Mouse (Mus musculus) spleen, postnatal 10 days (tissue): ENCODE measurements around the gene Il27.

Experiments used
- DNase-seq, 2 experiments: peaks; one replicate each; pipeline ENCODE4 v3.0.0; 2021 to 2022; ENCODE audit warnings: low spot score in 2 of 2

Il27 gene

GRCm38 (mm10) chr7:126606611-126607010 is 11.9 kb upstream of the Il27 start:
- no peak for DNase-seq

- DNase-seq: no peak
Measured at GRCm38 (mm10) chr7:126602650-126603049, 7.9 kb upstream of the Il27 start.

- no peak for DNase-seq
Measured at GRCm38 (mm10) chr7:126601896-126602295, 7.2 kb upstream of the Il27 start.

- no peak for DNase-seq
Measured at GRCm38 (mm10) chr7:126598919-126599318, 4.2 kb upstream of the Il27 start.

- no peak for DNase-seq
Measured at GRCm38 (mm10) chr7:126596414-126596813, 1.7 kb upstream of the Il27 start.

- no peak for DNase-seq
Measured at GRCm38 (mm10) chr7:126595890-126596289, 1.1 kb upstream of the Il27 start.

- DNase-seq: peak in 1 of 2 experiments; percentile 43
Measured at GRCm38 (mm10) chr7:126587779-126588178, 7.0 kb downstream of the Il27 start.

GRCm38 (mm10) chr7:126586839-126587238 is 7.9 kb downstream of the Il27 start:
- no peak for DNase-seq

- DNase-seq: no peak
Measured at GRCm38 (mm10) chr7:126585717-126586116, 9.0 kb downstream of the Il27 start, which contains the start of gene Cln3. Gene Cln3 (minus strand): TSS chr7:126585817.

- DNase-seq: peak in 1 of 2 experiments; percentile 36
Measured at GRCm38 (mm10) chr7:126584506-126584977, 10.2 kb downstream of the Il27 start, which contains the start of gene Apobr. Gene Apobr (plus strand): TSS chr7:126584942.

GRCm38 (mm10) chr7:126583761-126584160 is 11.0 kb downstream of the Il27 start:
- DNase-seq: no peak

GRCm38 (mm10) chr7:126583251-126583709 is 11.5 kb downstream of the Il27 start:
- DNase-seq: peak; percentile 68 to 86

GRCm38 (mm10) chr7:126582759-126583158 is 12.0 kb downstream of the Il27 start:
- no peak for DNase-seq

- DNase-seq: no peak
Measured at GRCm38 (mm10) chr7:126581661-126582060, 13.1 kb downstream of the Il27 start.

- DNase-seq: peak; percentile 34 to 66
Measured at GRCm38 (mm10) chr7:126579172-126579571, 15.6 kb downstream of the Il27 start.

GRCm38 (mm10) chr7:126576946-126577345 is 17.8 kb downstream of the Il27 start:
- DNase-seq: peak; percentile 65 to 82

- peak; percentile 74 to 84 for DNase-seq
Measured at GRCm38 (mm10) chr7:126566094-126566765, 28.5 kb downstream of the Il27 start, which contains the start of gene Eif3c. Gene Eif3c (minus strand): TSS chr7:126566411.

GRCm38 (mm10) chr7:126565693-126566092 is 29.0 kb downstream of the Il27 start:
- no peak for DNase-seq

GRCm38 (mm10) chr7:126556635-126557034 is 38.1 kb downstream of the Il27 start:
- DNase-seq: no peak

GRCm38 (mm10) chr7:126554796-126555195 is 39.9 kb downstream of the Il27 start:
- DNase-seq: peak in 1 of 2 experiments; percentile 47

- no peak for DNase-seq
Measured at GRCm38 (mm10) chr7:126545631-126546030, 49.1 kb downstream of the Il27 start.

- DNase-seq: no peak
Measured at GRCm38 (mm10) chr7:126541661-126542060, 53.1 kb downstream of the Il27 start.
